Mouse (Mus musculus): ENCODE measurements around the gene Igf2bp3.

GRCm38 (mm10) chr6:49151465-49151864 lies 63.3 kb downstream of the Igf2bp3 start:
- TF ChIP-seq EP300 (optimal IDR thresholded peaks at IDR 0.05) (no peak), CTCF (IDR thresholded peaks at IDR 0.05; ENCODE audit: low read depth) (no peak)
